Mouse (Mus musculus) hindbrain, embryonic 16.5 days (tissue): ENCODE measurements around the gene Tmem210. TPM values are rescaled to one million over a fixed set of nuclear protein-coding genes. Genes with fewer than 3 reads are reported as not detected.
A peak's percentile ranks its signal among the peaks of the same experiment; 100 is the strongest.

ENCODE experiments used
- ATAC-seq: fragments of 200-750 bp; cut with Nextera tagmentation; 2 replicates; pipeline ENCODE4 v1.8.0; 2017; ENCODE audit warnings: moderate TSS enrichment, moderate library complexity
- H3K27ac ChIP-seq: fragments of 300-500 bp; sonication (generic); 2 replicates; pipeline ENCODE4 v1.5.1; 2014; ENCODE audit warnings: low read depth, mild to moderate bottlenecking, control low read depth, low read length, moderate library complexity
- H3K27me3 ChIP-seq: fragments of 300-500 bp; sonication (generic); replicated peaks from 2 replicates; pipeline ENCODE4 v1.6.1; 2014; ENCODE audit warnings: low read length; ENCODE audit not compliant: control insufficient read depth, insufficient read depth
- H3K36me3 ChIP-seq: fragments of 300-500 bp; sonication (generic); 2 replicates; pipeline ENCODE4 v1.6.1; 2014; ENCODE audit warnings: mild to moderate bottlenecking, low read length, moderate library complexity, mixed read lengths; ENCODE audit not compliant: control insufficient read depth, insufficient read depth
- H3K4me1 ChIP-seq: fragments of 300-500 bp; sonication (generic); 2 replicates; pipeline ENCODE4 v1.6.1; 2014; ENCODE audit warnings: low read depth, low read length; ENCODE audit not compliant: control insufficient read depth, insufficient read depth
- H3K4me2 ChIP-seq: fragments of 300-500 bp; sonication (generic); 2 replicates; pipeline ENCODE4 v1.6.1; 2014; ENCODE audit warnings: mild to moderate bottlenecking, low read length, control low read depth, moderate library complexity
- H3K4me3 ChIP-seq: fragments of 300-500 bp; sonication (generic); 2 replicates; pipeline ENCODE4 v1.5.1; 2014; ENCODE audit warnings: mild to moderate bottlenecking, low read length, control low read depth, moderate library complexity
- H3K9ac ChIP-seq: fragments of 300-500 bp; sonication (generic); 2 replicates; pipeline ENCODE4 v1.6.1; 2014; ENCODE audit warnings: low read depth, mild to moderate bottlenecking, control low read depth, low read length, moderate library complexity
- H3K9me3 ChIP-seq: fragments of 300-500 bp; sonication (generic); 2 replicates; pipeline ENCODE4 v1.6.1; 2014; ENCODE audit warnings: mild to moderate bottlenecking, low read length, moderate library complexity; ENCODE audit not compliant: control insufficient read depth
- WGBS: fragments of 180-500 bp; shearing (Covaris S2); extraction: QIAGEN DNeasy Blood & Tissue Kit; methylation state at CpG from one replicate; pipeline ENCODE4 v1.1.7; 2014; 5-methylcytosine and 5-hydroxymethylcytosine counted together
- polyA plus RNA-seq: library from polyadenylated mRNA; unstranded; fragments of >200 nt; fragmentation: Nextera tagmentation; extraction: Ambion mirVana; gene quantifications from 2 replicates; pipeline ENCODE4 v1.2.1, GENCODE M21; 2015

The Tmem210 gene
- polyA plus RNA-seq, 1 experiment from 2014 or later, result not detected

- H3K4me3 ChIP-seq, result peak within 1 kb of the TSS; percentile 32
- peaks cover 40% of the 10 kb centered on the region for H3K4me1 ChIP-seq
- no peaks in the 10 kb centered on the region for H3K9me3 ChIP-seq
- 6% methylated on average over 11 of the region's 11 CpGs for WGBS
- peaks cover 22% of the 10 kb centered on the region for H3K36me3 ChIP-seq
- peak within 1 kb of the TSS; percentile 55 for H3K4me2 ChIP-seq
- H3K27me3 ChIP-seq, result peaks cover 43% of the 10 kb centered on the region
- peak within 1 kb of the TSS; percentile 53 for H3K9ac ChIP-seq
- peak within 1 kb of the TSS; percentile 49; the same call in 1 of the 2 replicates for H3K27ac ChIP-seq
- peak; percentile 10 for ATAC-seq
These were observed 1.7 kb downstream of the Tmem210 start, which contains the start of gene Lrrc26 for GRCm38 (mm10) chr2:25289651-25290050. Gene Lrrc26, plus strand, starts transcription at chr2:25289915.

GRCm38 (mm10) chr2:25290101-25290815 is 2.3 kb downstream of the Tmem210 start:
- Histone ChIP-seq H3K27ac (peak overlapping the region; percentile 49; the same call in 1 of the 2 replicates), H3K9ac (peak overlapping the region; percentile 53), H3K9me3 (no peaks in the 10 kb centered on the region), H3K4me3 (peak overlapping the region; percentile 32), H3K36me3 (peaks cover 20% of the 10 kb centered on the region), H3K27me3 (peaks cover 47% of the 10 kb centered on the region), H3K4me2 (peak overlapping the region; percentile 55), H3K4me1 (peaks cover 40% of the 10 kb centered on the region)
- WGBS, result 2% methylated on average over 54 of the region's 54 CpGs
- peak; percentile 67 for ATAC-seq

- no peaks in the 10 kb centered on the region for H3K9me3 ChIP-seq
- peak; percentile 25; the same call in 1 of the 2 replicates for ATAC-seq
- peaks cover 40% of the 10 kb centered on the region for H3K4me1 ChIP-seq
- H3K4me3 ChIP-seq, result peak overlapping the region; percentile 32
- under 1% methylated on average over 18 of the region's 18 CpGs for WGBS
- H3K4me2 ChIP-seq, result peak overlapping the region; percentile 55
- H3K9ac ChIP-seq, result peak overlapping the region; percentile 53
- H3K27me3 ChIP-seq, result peaks cover 52% of the 10 kb centered on the region
- H3K36me3 ChIP-seq, result peaks cover 21% of the 10 kb centered on the region
- peak overlapping the region; percentile 49; the same call in 1 of the 2 replicates for H3K27ac ChIP-seq
These were observed 2.8 kb downstream of the Tmem210 start for GRCm38 (mm10) chr2:25290816-25291130.

- H3K27ac ChIP-seq, result peak overlapping the region; percentile 34; the same call in 1 of the 2 replicates
- 9% methylated on average over 32 of the region's 32 CpGs for WGBS
- H3K36me3 ChIP-seq, result peaks cover 23% of the 10 kb centered on the region
- H3K4me1 ChIP-seq, result peaks cover 40% of the 10 kb centered on the region
- H3K9me3 ChIP-seq, result no peaks in the 10 kb centered on the region
- peak overlapping the region; percentile 55 for H3K4me2 ChIP-seq
- ATAC-seq, result 0 out of 2 replicates have a peak, but pooled peaks have one; percentile 2
- H3K27me3 ChIP-seq, result peaks cover 52% of the 10 kb centered on the region
- H3K4me3 ChIP-seq, result peak overlapping the region; percentile 32; the same call in 1 of the 2 replicates
- peak overlapping the region; percentile 53 for H3K9ac ChIP-seq
These were observed 3.5 kb downstream of the Tmem210 start for GRCm38 (mm10) chr2:25291184-25292053.

GRCm38 (mm10) chr2:25292054-25292544 is 4.2 kb downstream of the Tmem210 start:
- H3K9me3 ChIP-seq, result no peaks in the 10 kb centered on the region
- peaks cover 38% of the 10 kb centered on the region for H3K4me1 ChIP-seq
- peaks cover 27% of the 10 kb centered on the region for H3K36me3 ChIP-seq
- 5% methylated on average over 42 of the region's 43 CpGs for WGBS
- H3K9ac ChIP-seq, result peak overlapping the region; percentile 41
- peak overlapping the region; percentile 45 for H3K4me2 ChIP-seq
- no peak for ATAC-seq
- 0 out of 2 replicates have a peak overlapping the region, but pooled peaks have one; percentile 18 for H3K4me3 ChIP-seq
- H3K27me3 ChIP-seq, result peaks cover 52% of the 10 kb centered on the region
- H3K27ac ChIP-seq, result no peak overlapping the region

- Histone ChIP-seq H3K4me1 (peaks cover 34% of the 10 kb centered on the region), H3K4me3 (no peak overlapping the region), H3K36me3 (peaks cover 33% of the 10 kb centered on the region), H3K9ac (no peak overlapping the region; the same call in 1 of the 2 replicates), H3K27me3 (peaks cover 55% of the 10 kb centered on the region), H3K27ac (no peak overlapping the region), H3K9me3 (no peaks in the 10 kb centered on the region), H3K4me2 (no peak overlapping the region; the same call in 1 of the 2 replicates)
- ATAC-seq, result no peak
- WGBS, result 0% methylated on average over 1 of the region's 1 CpGs
These were observed 4.9 kb downstream of the Tmem210 start for GRCm38 (mm10) chr2:25292856-25293255.

GRCm38 (mm10) chr2:25293706-25294105 is 5.8 kb downstream of the Tmem210 start:
- H3K27ac ChIP-seq, result no peak overlapping the region
- H3K36me3 ChIP-seq, result peaks cover 38% of the 10 kb centered on the region
- H3K9ac ChIP-seq, result no peak overlapping the region
- peaks cover 34% of the 10 kb centered on the region for H3K4me1 ChIP-seq
- H3K4me3 ChIP-seq, result no peak overlapping the region
- peaks cover 58% of the 10 kb centered on the region for H3K27me3 ChIP-seq
- no peak for ATAC-seq
- H3K4me2 ChIP-seq, result no peak overlapping the region
- WGBS, result 77% methylated on average over 9 of the region's 9 CpGs
- H3K9me3 ChIP-seq, result no peaks in the 10 kb centered on the region

- no peaks in the 10 kb centered on the region for H3K9me3 ChIP-seq
- no peak overlapping the region for H3K4me3 ChIP-seq
- no peak for ATAC-seq
- no peak overlapping the region for H3K9ac ChIP-seq
- no peak overlapping the region for H3K27ac ChIP-seq
- whole genome bisulfite sequencing, result 71% methylated on average over 5 of the region's 8 CpGs
- H3K27me3 ChIP-seq, result peaks cover 34% of the 10 kb centered on the region
- peaks cover 40% of the 10 kb centered on the region for H3K36me3 ChIP-seq
- no peak overlapping the region for H3K4me2 ChIP-seq
- H3K4me1 ChIP-seq, result peaks cover 7% of the 10 kb centered on the region
These were observed 9.1 kb downstream of the Tmem210 start for GRCm38 (mm10) chr2:25297093-25297492.
